Mouse (Mus musculus): ENCODE results near the gene Tmem205.

Tmem205 gene

GRCm38 (mm10) chr9:21953600-21953999 lies 26.2 kb upstream of the Tmem205 start:
- TF ChIP-seq GATA4 (IDR thresholded peaks at IDR 0.05; ENCODE audit: insufficient replicate concordance, low read length) = no peak

GRCm38 (mm10) chr9:21951977-21952376 lies 24.6 kb upstream of the Tmem205 start:
- no peak for TF ChIP-seq GATA4 (IDR thresholded peaks at IDR 0.05; ENCODE audit: insufficient replicate concordance, low read length)

GRCm38 (mm10) chr9:21950322-21950721 lies 23.0 kb upstream of the Tmem205 start:
- no peak for TF ChIP-seq GATA4 (IDR thresholded peaks at IDR 0.05; ENCODE audit: insufficient replicate concordance, low read length)

GRCm38 (mm10) chr9:21948790-21949189 lies 21.4 kb upstream of the Tmem205 start:
- TF ChIP-seq GATA4 (IDR thresholded peaks at IDR 0.05; ENCODE audit: insufficient replicate concordance, low read length) = no peak

GRCm38 (mm10) chr9:21948146-21948545 lies 20.8 kb upstream of the Tmem205 start:
- no peak for TF ChIP-seq GATA4 (IDR thresholded peaks at IDR 0.05; ENCODE audit: insufficient replicate concordance, low read length)

GRCm38 (mm10) chr9:21947540-21948130 lies 20.3 kb upstream of the Tmem205 start:
- TF ChIP-seq GATA4 (IDR thresholded peaks at IDR 0.05; ENCODE audit: insufficient replicate concordance, low read length) = no peak

- TF ChIP-seq GATA4 (IDR thresholded peaks at IDR 0.05; ENCODE audit: insufficient replicate concordance, low read length) = no peak
Measured at GRCm38 (mm10) chr9:21944267-21944666, 16.9 kb upstream of the Tmem205 start.

- TF ChIP-seq GATA4 (IDR thresholded peaks at IDR 0.05; ENCODE audit: insufficient replicate concordance, low read length) = no peak
Measured at GRCm38 (mm10) chr9:21943638-21944037, 16.3 kb upstream of the Tmem205 start.

- TF ChIP-seq GATA4 (IDR thresholded peaks at IDR 0.05; ENCODE audit: insufficient replicate concordance, low read length) = no peak
Measured at GRCm38 (mm10) chr9:21943046-21943445, 15.7 kb upstream of the Tmem205 start.

GRCm38 (mm10) chr9:21938234-21938855 lies 11.0 kb upstream of the Tmem205 start:
- no peak for TF ChIP-seq GATA4 (IDR thresholded peaks at IDR 0.05; ENCODE audit: insufficient replicate concordance, low read length)

- TF ChIP-seq GATA4 (IDR thresholded peaks at IDR 0.05; ENCODE audit: insufficient replicate concordance, low read length) = no peak
Measured at GRCm38 (mm10) chr9:21937711-21938175, 10.4 kb upstream of the Tmem205 start.

GRCm38 (mm10) chr9:21936692-21937570 lies 9.6 kb upstream of the Tmem205 start, which contains the start of gene Plppr2:
Gene Plppr2, plus strand, starts transcription at chr9:21937033.
- no peak for TF ChIP-seq GATA4 (IDR thresholded peaks at IDR 0.05; ENCODE audit: insufficient replicate concordance, low read length)

GRCm38 (mm10) chr9:21935466-21936131 lies 8.2 kb upstream of the Tmem205 start:
- no peak for TF ChIP-seq GATA4 (IDR thresholded peaks at IDR 0.05; ENCODE audit: insufficient replicate concordance, low read length)

GRCm38 (mm10) chr9:21934021-21934420 lies 6.7 kb upstream of the Tmem205 start:
- no peak for TF ChIP-seq GATA4 (IDR thresholded peaks at IDR 0.05; ENCODE audit: insufficient replicate concordance, low read length)

- TF ChIP-seq GATA4 (IDR thresholded peaks at IDR 0.05; ENCODE audit: insufficient replicate concordance, low read length) = no peak
Measured at GRCm38 (mm10) chr9:21932445-21933137, 5.2 kb upstream of the Tmem205 start.
